Mouse (Mus musculus): ENCODE measurements around the gene Olfr113. TPM values are rescaled to one million over a fixed set of nuclear protein-coding genes. Genes with fewer than 3 reads are reported as not detected.

Gene Olfr113
- total RNA-seq (2012; rRNA removed) = not detected in 2 replicates
- not detected in 2 replicates for total RNA-seq (2014; rRNA removed)
- not detected in 2 replicates for polyA plus RNA-seq (2012; ENCODE audit: insufficient read length, low read depth)

GRCm38 (mm10) chr17:37577563-37577962 lies at the start of gene Olfr113:
TSS of gene Olfr113 (minus strand) at chr17:37577663.
- Histone ChIP-seq H3K27ac (ENCODE audit: insufficient read depth, low read depth) (no peak within 1 kb of the TSS), H3K4me1 (ENCODE audit: control insufficient read depth in 1 of 2, insufficient read depth in 2 of 2) (no peaks in the 10 kb centered on the region), H3K9ac (ENCODE audit: insufficient read depth, low read depth) (no peak within 1 kb of the TSS), H3K9me3 (replicated peaks; ENCODE audit: low read length) (peaks cover 2% of the 10 kb centered on the region), H3K79me2 (replicated peaks; ENCODE audit: control insufficient read depth, extremely low read depth, insufficient read depth, poor library complexity, severe bottlenecking) (no peaks in the 10 kb centered on the region), H3K27me3 (replicated peaks) (no peaks in the 10 kb centered on the region), H3K4me2 (ENCODE audit: insufficient read depth, low read depth, poor library complexity, severe bottlenecking) (no peak within 1 kb of the TSS), H3K36me3 (replicated peaks in 1 of 2; ENCODE audit: control insufficient read depth in 1 of 2, insufficient read depth in 1 of 2, low read length in 1 of 2) (no peaks in the 10 kb centered on the region), H3K4me3 (replicated peaks in 1 of 3; ENCODE audit: low read depth in 2 of 3, low read length in 2 of 3, poor library complexity in 1 of 3) (no peak within 1 kb of the TSS)
- dilution Hi-C loops (cut with MboI; ENCODE audit: extremely low pct_ligation_motif_present, extremely low pct_unique_long_range_greater_than_20kb, low sequenced_read_pairs) = no loop called here
- no peak for DNase-seq (ENCODE audit: extremely low read depth)
- TF ChIP-seq POLR2AphosphoS2 (IDR thresholded peaks at IDR 0.05; ENCODE audit: low read depth, low read length) (no peak), ZMIZ1 (IDR thresholded peaks at IDR 0.05; ENCODE audit: low read depth, low read length) (no peak)
- in situ Hi-C loops (cut with MboI; ENCODE audit: low pct_ligation_motif_present, low pct_unique_long_range_greater_than_20kb, low sequenced_read_pairs) = no loop called here

GRCm38 (mm10) chr17:37627009-37627408 lies 49.5 kb upstream of the Olfr113 start, which contains the start of the genes Olfr115 and Olfr116:
TSS of gene Olfr115 (minus strand) at chr17:37627109.
TSS of gene Olfr116 (minus strand) at chr17:37627199.
- Histone ChIP-seq H3K9me3 (replicated peaks; ENCODE audit: low read length) (peaks cover 4% of the 10 kb centered on the region), H3K79me2 (replicated peaks; ENCODE audit: control insufficient read depth, extremely low read depth, insufficient read depth, poor library complexity, severe bottlenecking) (no peaks in the 10 kb centered on the region), H3K27ac (ENCODE audit: insufficient read depth, low read depth) (no peak within 1 kb of the TSS), H3K4me2 (ENCODE audit: insufficient read depth, low read depth, poor library complexity, severe bottlenecking) (no peak within 1 kb of the TSS), H3K4me3 (replicated peaks in 1 of 3; ENCODE audit: low read depth in 2 of 3, low read length in 2 of 3, poor library complexity in 1 of 3) (no peak within 1 kb of the TSS), H3K27me3 (replicated peaks) (no peaks in the 10 kb centered on the region), H3K9ac (ENCODE audit: insufficient read depth, low read depth) (no peak within 1 kb of the TSS), H3K36me3 (replicated peaks in 1 of 2; ENCODE audit: control insufficient read depth in 1 of 2, insufficient read depth in 1 of 2, low read length in 1 of 2) (no peaks in the 10 kb centered on the region), H3K4me1 (ENCODE audit: control insufficient read depth in 1 of 2, insufficient read depth in 2 of 2) (no peaks in the 10 kb centered on the region)
- TF ChIP-seq CHD2 (IDR thresholded peaks at IDR 0.05; ENCODE audit: low read length) (no peak), ETS1 (conservative IDR thresholded peaks at IDR 0.05; ENCODE audit: low read depth, low read length) (no peak)
- no peak for DNase-seq (ENCODE audit: extremely low read depth)
- dilution Hi-C loops (cut with MboI; ENCODE audit: extremely low pct_ligation_motif_present, extremely low pct_unique_long_range_greater_than_20kb, low sequenced_read_pairs) = no loop called here
- in situ Hi-C loops (cut with MboI; ENCODE audit: low pct_ligation_motif_present, low pct_unique_long_range_greater_than_20kb, low sequenced_read_pairs) = no loop called here

GRCm38 (mm10) chr17:37592643-37593042 lies 15.2 kb upstream of the Olfr113 start, which contains the start of gene Olfr114:
TSS of gene Olfr114 (minus strand) at chr17:37592743.
- dilution Hi-C loops (cut with MboI; ENCODE audit: extremely low pct_ligation_motif_present, extremely low pct_unique_long_range_greater_than_20kb, low sequenced_read_pairs) = no loop called here
- Histone ChIP-seq H3K4me3 (replicated peaks in 1 of 3; ENCODE audit: low read depth in 2 of 3, low read length in 2 of 3, poor library complexity in 1 of 3) (no peak within 1 kb of the TSS), H3K27me3 (replicated peaks) (no peaks in the 10 kb centered on the region), H3K4me1 (ENCODE audit: control insufficient read depth in 1 of 2, insufficient read depth in 2 of 2) (no peaks in the 10 kb centered on the region), H3K9ac (ENCODE audit: insufficient read depth, low read depth) (no peak within 1 kb of the TSS), H3K4me2 (ENCODE audit: insufficient read depth, low read depth, poor library complexity, severe bottlenecking) (no peak within 1 kb of the TSS), H3K9me3 (replicated peaks; ENCODE audit: low read length) (peaks cover 2% of the 10 kb centered on the region), H3K79me2 (replicated peaks; ENCODE audit: control insufficient read depth, extremely low read depth, insufficient read depth, poor library complexity, severe bottlenecking) (no peaks in the 10 kb centered on the region), H3K36me3 (replicated peaks in 1 of 2; ENCODE audit: control insufficient read depth in 1 of 2, insufficient read depth in 1 of 2, low read length in 1 of 2) (no peaks in the 10 kb centered on the region), H3K27ac (ENCODE audit: insufficient read depth, low read depth) (no peak within 1 kb of the TSS)
- TF ChIP-seq ELF1 (IDR thresholded peaks at IDR 0.05; ENCODE audit: low read depth, low read length) (no peak), IRF4 (IDR thresholded peaks at IDR 0.05; ENCODE audit: low read depth, low read length) (no peak), ETS1 (conservative IDR thresholded peaks at IDR 0.05; ENCODE audit: low read depth, low read length) (no peak), MAZ (IDR thresholded peaks at IDR 0.05; ENCODE audit: low read depth, low read length) (no peak), GABPA (IDR thresholded peaks at IDR 0.05; ENCODE audit: insufficient replicate concordance, low read depth, low read length) (no peak), RAD21 (IDR thresholded peaks at IDR 0.05; ENCODE audit: low read depth, low read length) (no peak), CHD2 (IDR thresholded peaks at IDR 0.05; ENCODE audit: low read length) (no peak), RCOR1 (conservative IDR thresholded peaks at IDR 0.05; ENCODE audit: low read depth, low read length) (no peak), BHLHE40 (IDR thresholded peaks at IDR 0.05; ENCODE audit: low read depth, low read length) (no peak), POLR2AphosphoS2 (IDR thresholded peaks at IDR 0.05; ENCODE audit: low read depth, low read length) (no peak), EP300 (IDR thresholded peaks at IDR 0.05; ENCODE audit: low read length) (no peak), ZNF384 (IDR thresholded peaks at IDR 0.05; ENCODE audit: low read depth, low read length) (no peak), MAX (IDR thresholded peaks at IDR 0.05; ENCODE audit: low read length) (no peak), MAFK (IDR thresholded peaks at IDR 0.05; ENCODE audit: insufficient replicate concordance, low read length) (no peak), PAX5 (IDR thresholded peaks at IDR 0.05; ENCODE audit: low read length) (no peak), MEF2A (IDR thresholded peaks at IDR 0.05; ENCODE audit: borderline replicate concordance, low read depth, low read length) (no peak)
- in situ Hi-C loops (cut with MboI; ENCODE audit: low pct_ligation_motif_present, low pct_unique_long_range_greater_than_20kb, low sequenced_read_pairs) = no loop called here
- no peak for DNase-seq (ENCODE audit: extremely low read depth)

All from CH12.LX (cell line).